Mouse (Mus musculus) mouse trophoblast stem cell (cell line): ENCODE data around the gene Dusp5.

Experiments
- in situ Hi-C, 2 experiments: fragments of 300-500 bp; cut with MseI, MboI; formaldehyde crosslinking; loops; 2 replicates in 1 of 2; 3 replicates in 1 of 2; pipeline ENCODE4 v1.15.1; 2025

Dusp5 gene

GRCm38 (mm10) chr19:53517370-53518096, 11.4 kb upstream of the Dusp5 start:
- in situ Hi-C loops, result no loop called here

- in situ Hi-C loops, result no loop called here
These were observed 9.4 kb upstream of the Dusp5 start for GRCm38 (mm10) chr19:53519549-53519948.

GRCm38 (mm10) chr19:53519981-53520380, 8.9 kb upstream of the Dusp5 start:
- in situ Hi-C loops, result no loop called here

GRCm38 (mm10) chr19:53521137-53521795, 7.6 kb upstream of the Dusp5 start:
- in situ Hi-C loops, result no loop called here

GRCm38 (mm10) chr19:53527480-53527879, 1.4 kb upstream of the Dusp5 start:
- in situ Hi-C loops, result no loop called here

GRCm38 (mm10) chr19:53528131-53528621, 733 bp upstream of the Dusp5 start:
- in situ Hi-C loops, result no loop called here

- in situ Hi-C loops, result no loop called here
These were observed 471 bp downstream of the Dusp5 start for GRCm38 (mm10) chr19:53529455-53529704.

GRCm38 (mm10) chr19:53529705-53530562, 1.0 kb downstream of the Dusp5 start:
- in situ Hi-C loops, result no loop called here

- in situ Hi-C loops, result no loop called here
These were observed 2.5 kb downstream of the Dusp5 start for GRCm38 (mm10) chr19:53531416-53531815.

- in situ Hi-C loops, result no loop called here
These were observed 3.1 kb downstream of the Dusp5 start for GRCm38 (mm10) chr19:53532021-53532420.

- in situ Hi-C loops, result no loop called here
These were observed 3.8 kb downstream of the Dusp5 start for GRCm38 (mm10) chr19:53532676-53533075.

GRCm38 (mm10) chr19:53533236-53533635, 4.3 kb downstream of the Dusp5 start:
- in situ Hi-C loops, result no loop called here

- in situ Hi-C loops, result no loop called here
These were observed 5.1 kb downstream of the Dusp5 start for GRCm38 (mm10) chr19:53533810-53534601.

- in situ Hi-C loops, result no loop called here
These were observed 6.0 kb downstream of the Dusp5 start for GRCm38 (mm10) chr19:53534757-53535410.

- in situ Hi-C loops, result no loop called here
These were observed 6.5 kb downstream of the Dusp5 start for GRCm38 (mm10) chr19:53535421-53535820.

GRCm38 (mm10) chr19:53536251-53536650, 7.3 kb downstream of the Dusp5 start:
- in situ Hi-C loops, result no loop called here

GRCm38 (mm10) chr19:53536731-53537666, 8.1 kb downstream of the Dusp5 start:
- in situ Hi-C loops, result no loop called here

GRCm38 (mm10) chr19:53538024-53538423, 9.1 kb downstream of the Dusp5 start:
- in situ Hi-C loops, result no loop called here

- in situ Hi-C loops, result no loop called here
These were observed 9.9 kb downstream of the Dusp5 start for GRCm38 (mm10) chr19:53538796-53539195.

- in situ Hi-C loops, result no loop called here
These were observed 10.4 kb downstream of the Dusp5 start for GRCm38 (mm10) chr19:53539296-53539695.
